Mouse (Mus musculus) intestine, embryonic 16.5 days (tissue): ENCODE measurements at regions not wholly inside any gene's neighbourhood (a gene's known extent, or its start where the extent isn't known, plus 50 kb on each side); places are given as distances from the start of the nearest gene placed in this dataset.
"Not testable (repeated sequence)": the region's sequence is repeated elsewhere in the genome, so short reads cannot be mapped to it uniquely, and the experiment has no call there.

Experiments used
- ATAC-seq: fragments of 200-750 bp; cut with Nextera tagmentation; 2 replicates; pipeline ENCODE4 v1.8.0; 2017; ENCODE audit warnings: moderate TSS enrichment, moderate library complexity
- H3K27ac ChIP-seq: fragments of 300-500 bp; sonication (generic); 2 replicates; pipeline ENCODE4 v1.5.1; 2014; ENCODE audit warnings: mild to moderate bottlenecking, low read length
- H3K27me3 ChIP-seq: fragments of 300-500 bp; sonication (generic); replicated peaks from 2 replicates; pipeline ENCODE4 v1.6.1; 2014; ENCODE audit warnings: low read length, control low read depth, mixed read lengths; ENCODE audit not compliant: control insufficient read depth, insufficient read depth
- H3K36me3 ChIP-seq: fragments of 300-500 bp; sonication (generic); 2 replicates; pipeline ENCODE4 v1.6.1; 2014; ENCODE audit warnings: low read length, control low read depth; ENCODE audit not compliant: control insufficient read depth, insufficient read depth
- H3K4me1 ChIP-seq: fragments of 300-500 bp; sonication (generic); 2 replicates; pipeline ENCODE4 v1.6.1; 2014; ENCODE audit warnings: low read length, control low read depth, mixed read lengths; ENCODE audit not compliant: control insufficient read depth, insufficient read depth
- H3K4me2 ChIP-seq: fragments of 300-500 bp; sonication (generic); 2 replicates; pipeline ENCODE4 v1.6.1; 2014; ENCODE audit warnings: low read depth, low read length, control low read depth
- H3K4me3 ChIP-seq: fragments of 300-500 bp; sonication (generic); 2 replicates; pipeline ENCODE4 v1.5.1; 2014; ENCODE audit warnings: mild to moderate bottlenecking, low read length
- H3K9ac ChIP-seq: fragments of 300-500 bp; sonication (generic); 2 replicates; pipeline ENCODE4 v1.6.1; 2014; ENCODE audit warnings: low read depth, low read length
- H3K9me3 ChIP-seq: fragments of 300-500 bp; sonication (generic); 2 replicates; pipeline ENCODE4 v1.6.1; 2016; ENCODE audit warnings: low read length, control low read depth; ENCODE audit not compliant: control insufficient read depth
- WGBS: fragments of 180-500 bp; shearing (Covaris S2); extraction: QIAGEN DNeasy Blood & Tissue Kit; methylation state at CpG from one replicate; pipeline ENCODE4 v1.1.7; 2014; 5-methylcytosine and 5-hydroxymethylcytosine counted together

GRCm38 (mm10) chr10:108111398-108111797 is 50.6 kb upstream of the Ppp1r12a start:
- no peaks in the 10 kb centered on the region for H3K36me3 ChIP-seq
- peak overlapping the region; percentile 45; the same call in 1 of the 2 replicates for H3K27ac ChIP-seq
- H3K27me3 ChIP-seq: no peaks in the 10 kb centered on the region
- 57% methylated on average over 4 of the region's 4 CpGs for WGBS
- H3K9ac ChIP-seq: no peak overlapping the region
- no peak overlapping the region for H3K4me2 ChIP-seq
- no peak overlapping the region for H3K4me3 ChIP-seq
- ATAC-seq: peak; percentile 52
- no peaks in the 10 kb centered on the region for H3K9me3 ChIP-seq
- peaks cover 5% of the 10 kb centered on the region; the same call in 1 of the 2 replicates for H3K4me1 ChIP-seq

- ATAC-seq: no peak
- Histone ChIP-seq H3K4me2 (no peak overlapping the region), H3K36me3 (no peaks in the 10 kb centered on the region), H3K9ac (no peak overlapping the region), H3K27me3 (no peaks in the 10 kb centered on the region), H3K4me3 (no peak overlapping the region), H3K4me1 (peaks cover 5% of the 10 kb centered on the region; the same call in 1 of the 2 replicates), H3K27ac (peak overlapping the region; percentile 45; the same call in 1 of the 2 replicates), H3K9me3 (no peaks in the 10 kb centered on the region)
- WGBS: 71% methylated on average over 7 of the region's 7 CpGs
Observed at GRCm38 (mm10) chr10:108110891-108111290, 51.1 kb upstream of the Ppp1r12a start.

GRCm38 (mm10) chr10:108110197-108110596 is 51.8 kb upstream of the Ppp1r12a start:
- Histone ChIP-seq H3K9ac (no peak overlapping the region), H3K27ac (no peak overlapping the region), H3K4me3 (no peak overlapping the region), H3K36me3 (no peaks in the 10 kb centered on the region), H3K4me2 (no peak overlapping the region), H3K4me1 (peaks cover 5% of the 10 kb centered on the region; the same call in 1 of the 2 replicates), H3K9me3 (no peaks in the 10 kb centered on the region), H3K27me3 (no peaks in the 10 kb centered on the region)
- ATAC-seq: no peak

GRCm38 (mm10) chr10:108108500-108108899 is 53.5 kb upstream of the Ppp1r12a start:
- not testable (repeated sequence) for H3K4me1 ChIP-seq, H3K27ac ChIP-seq, ATAC-seq, H3K4me2 ChIP-seq, H3K9me3 ChIP-seq, H3K9ac ChIP-seq, H3K27me3 ChIP-seq, H3K4me3 ChIP-seq, H3K36me3 ChIP-seq
- 83% methylated on average over 4 of the region's 4 CpGs for WGBS

- Histone ChIP-seq H3K4me3 (no peak overlapping the region), H3K4me2 (no peak overlapping the region), H3K27me3 (no peaks in the 10 kb centered on the region), H3K4me1 (no peaks in the 10 kb centered on the region), H3K9ac (no peak overlapping the region), H3K27ac (no peak overlapping the region), H3K9me3 (no peaks in the 10 kb centered on the region), H3K36me3 (no peaks in the 10 kb centered on the region)
- ATAC-seq: no peak
- WGBS: 65% methylated on average over 7 of the region's 7 CpGs
Observed at GRCm38 (mm10) chr10:108101521-108101920, 60.5 kb upstream of the Ppp1r12a start.

GRCm38 (mm10) chr10:108093043-108093442 is 69.0 kb upstream of the Ppp1r12a start:
- no peak overlapping the region for H3K4me2 ChIP-seq
- no peak for ATAC-seq
- WGBS: 68% methylated on average over 2 of the region's 2 CpGs
- H3K27me3 ChIP-seq: no peaks in the 10 kb centered on the region
- H3K36me3 ChIP-seq: no peaks in the 10 kb centered on the region
- no peaks in the 10 kb centered on the region for H3K9me3 ChIP-seq
- H3K4me3 ChIP-seq: no peak overlapping the region
- H3K9ac ChIP-seq: no peak overlapping the region
- no peaks in the 10 kb centered on the region for H3K4me1 ChIP-seq
- no peak overlapping the region for H3K27ac ChIP-seq

GRCm38 (mm10) chr10:108089375-108089981 is 72.5 kb upstream of the Ppp1r12a start:
- no peak overlapping the region for H3K4me2 ChIP-seq

GRCm38 (mm10) chr10:108088883-108089282 is 73.1 kb upstream of the Ppp1r12a start:
- H3K4me2 ChIP-seq: 0 out of 2 replicates have a peak overlapping the region, but pooled peaks have one; percentile 21
- H3K4me3 ChIP-seq: no peak overlapping the region
- no peaks in the 10 kb centered on the region for H3K4me1 ChIP-seq
- peak overlapping the region; percentile 60 for H3K27ac ChIP-seq
- peak; percentile 85 for ATAC-seq
- H3K9ac ChIP-seq: no peak overlapping the region
- H3K27me3 ChIP-seq: no peaks in the 10 kb centered on the region
- H3K36me3 ChIP-seq: no peaks in the 10 kb centered on the region
- H3K9me3 ChIP-seq: no peaks in the 10 kb centered on the region
- WGBS: 37% methylated on average over 8 of the region's 8 CpGs

More at GRCm38 (mm10) chr10:108089375-108089981, 72.5 kb upstream of the Ppp1r12a start:
- Histone ChIP-seq H3K9ac (no peak overlapping the region), H3K4me3 (no peak overlapping the region), H3K27me3 (no peaks in the 10 kb centered on the region), H3K27ac (peak overlapping the region; percentile 60; the same call in 1 of the 2 replicates), H3K4me1 (no peaks in the 10 kb centered on the region), H3K36me3 (no peaks in the 10 kb centered on the region), H3K9me3 (no peaks in the 10 kb centered on the region)
- WGBS: 53% methylated on average over 8 of the region's 8 CpGs
- ATAC-seq: no peak

- Histone ChIP-seq H3K9me3 (no peaks in the 10 kb centered on the region), H3K36me3 (no peaks in the 10 kb centered on the region), H3K27ac (no peak overlapping the region), H3K4me2 (no peak overlapping the region), H3K4me3 (no peak overlapping the region), H3K9ac (no peak overlapping the region), H3K4me1 (no peaks in the 10 kb centered on the region), H3K27me3 (no peaks in the 10 kb centered on the region)
- peak; percentile 58 for ATAC-seq
- 48% methylated on average over 7 of the region's 7 CpGs for WGBS
Observed at GRCm38 (mm10) chr10:108088209-108088608, 73.8 kb upstream of the Ppp1r12a start.

GRCm38 (mm10) chr10:108083220-108083619 is 78.8 kb upstream of the Ppp1r12a start:
- Histone ChIP-seq H3K9me3 (no peaks in the 10 kb centered on the region), H3K36me3 (no peaks in the 10 kb centered on the region), H3K4me2 (no peak overlapping the region), H3K4me3 (no peak overlapping the region), H3K4me1 (no peaks in the 10 kb centered on the region), H3K27me3 (no peaks in the 10 kb centered on the region), H3K27ac (no peak overlapping the region), H3K9ac (no peak overlapping the region)
- ATAC-seq: peak; percentile 82
